Mouse (Mus musculus) T-cell, adult 2 months (primary cell): ENCODE measurements around the gene Efhc1.
A peak's percentile ranks its signal among the peaks of the same experiment; 100 is the strongest.

Source experiments
- DNase-seq: peaks from one replicate; pipeline ENCODE4 v3.0.0; 2022; ENCODE audit warnings: low spot score

Efhc1 gene

GRCm38 (mm10) chr1:21007941-21008701 lies 56.7 kb downstream of the Efhc1 start:
- DNase-seq = no peak

GRCm38 (mm10) chr1:21008891-21009290 lies 57.5 kb downstream of the Efhc1 start:
- DNase-seq = no peak

GRCm38 (mm10) chr1:21010282-21010800 lies 58.9 kb downstream of the Efhc1 start:
- no peak for DNase-seq

- no peak for DNase-seq
These were observed 63.0 kb downstream of the Efhc1 start for GRCm38 (mm10) chr1:21014463-21014862.

GRCm38 (mm10) chr1:21023101-21023500 lies 71.7 kb downstream of the Efhc1 start:
- DNase-seq = no peak

- DNase-seq = no peak
These were observed 73.8 kb downstream of the Efhc1 start for GRCm38 (mm10) chr1:21025203-21025602.

- no peak for DNase-seq
These were observed 75.1 kb downstream of the Efhc1 start for GRCm38 (mm10) chr1:21026534-21026933.

- DNase-seq = peak; percentile 23
These were observed 77.6 kb downstream of the Efhc1 start for GRCm38 (mm10) chr1:21029000-21029399.

- no peak for DNase-seq
These were observed 80.2 kb downstream of the Efhc1 start for GRCm38 (mm10) chr1:21031650-21032049.

GRCm38 (mm10) chr1:21033065-21033791 lies 81.8 kb downstream of the Efhc1 start:
- no peak for DNase-seq

GRCm38 (mm10) chr1:21033792-21034119 lies 82.3 kb downstream of the Efhc1 start:
- DNase-seq = no peak

GRCm38 (mm10) chr1:21035878-21036277 lies 84.5 kb downstream of the Efhc1 start:
- DNase-seq = no peak

- DNase-seq = no peak
These were observed 86.6 kb downstream of the Efhc1 start for GRCm38 (mm10) chr1:21037881-21038601.

- DNase-seq = no peak
These were observed 88.1 kb downstream of the Efhc1 start for GRCm38 (mm10) chr1:21039564-21039963.

GRCm38 (mm10) chr1:21040173-21040572 lies 88.7 kb downstream of the Efhc1 start:
- DNase-seq = no peak
